Mouse (Mus musculus): ENCODE data around the gene Gm9780. TPM values are rescaled to one million over a fixed set of nuclear protein-coding genes. Genes with fewer than 3 reads are reported as not detected.
"Not testable (repeated sequence)": the region's sequence is repeated elsewhere in the genome, so short reads cannot be mapped to it uniquely, and the experiment has no call there.

The Gm9780 gene
- total RNA-seq, 2 experiments from 2014 or later: 32.2 to 33.7 TPM

DNA sequence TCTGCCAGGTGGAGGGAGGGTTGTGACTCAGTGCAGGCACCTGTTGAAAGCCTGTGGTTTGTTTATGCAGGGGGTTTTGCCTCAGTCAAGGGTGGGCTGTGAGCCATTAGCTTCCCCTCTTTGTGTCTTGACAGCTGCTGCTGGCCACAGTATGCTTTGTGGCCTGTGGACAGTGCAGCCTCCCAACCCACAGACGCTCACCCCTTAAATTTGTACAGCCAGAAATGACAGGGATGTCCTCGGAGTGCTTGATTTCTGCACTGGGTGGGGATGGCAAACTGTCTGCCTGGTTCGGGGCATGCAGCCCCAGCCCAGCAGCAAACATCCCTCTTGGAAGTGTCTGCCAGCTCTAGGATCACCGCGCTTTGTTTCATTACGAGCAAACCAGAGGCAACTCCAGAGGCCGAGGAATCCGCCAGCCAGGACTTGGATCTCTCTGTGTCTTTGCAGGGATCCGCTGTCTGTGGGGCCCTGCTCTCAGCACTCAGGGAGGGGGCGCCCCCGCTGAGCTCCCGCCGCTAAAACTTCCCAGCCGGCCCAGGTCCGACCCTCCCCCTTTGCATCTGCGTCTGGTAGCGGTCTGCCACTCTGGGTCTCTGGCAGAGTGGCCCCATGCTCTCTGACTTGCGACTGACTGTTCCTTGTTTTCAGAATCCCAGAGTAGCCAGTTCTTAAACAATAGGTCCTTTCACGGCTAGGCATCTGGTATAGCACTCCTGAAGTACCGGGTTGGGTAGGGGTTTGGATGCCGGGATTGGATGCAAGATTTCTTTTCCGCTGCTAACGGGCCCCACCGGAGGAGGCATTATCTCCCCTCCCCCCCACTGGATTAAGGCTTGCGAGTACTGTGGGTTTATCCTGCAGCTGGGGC is 63.9 kb downstream of the Gm9780 start, which contains the start of gene Duxbl1:
TSS of gene Duxbl1 (plus strand) at position 207 of the 871 bp plus-strand sequence.
- intact Hi-C loops (cut with DNase I); DNase-seq: not testable (repeated sequence)

Other genes starting within 250 kb of the Gm9780 start
- gene Anxa11, start 200.6 kb downstream of the Gm9780 start, total RNA-seq (2021): 10 to 100 TPM; 76.4 to 83.4 TPM
- 1 to 10 TPM; 4.0 to 6.3 TPM for gene Plac9a, start 139.6 kb downstream of the Gm9780 start, total RNA-seq (2021)
- 1 to 10 TPM; 2.4 to 3.0 TPM for gene Tmem254a, start 115.0 kb downstream of the Gm9780 start, total RNA-seq (2021)
- not detected for gene Cphx1, start 104.4 kb downstream of the Gm9780 start, total RNA-seq (2021)
- under 1 TPM; 0.17 to 0.62 TPM for gene Duxbl1, start 64.1 kb downstream of the Gm9780 start, total RNA-seq (2021)
- 10 to 100 TPM; 15.1 to 21.9 TPM for gene Tmem254c, start 24.6 kb upstream of the Gm9780 start, total RNA-seq (2021)
- gene Cphx2, start 38.8 kb upstream of the Gm9780 start, total RNA-seq (2021): not detected
- not detected for gene Cphx3, start 39.6 kb upstream of the Gm9780 start, total RNA-seq (2021)
- under 1 TPM in 1 of 2 experiments, not detected in 1; 0.24 TPM for gene Duxbl2, start 75.6 kb upstream of the Gm9780 start, total RNA-seq (2021)
- gene Plac9b, start 139.8 kb upstream of the Gm9780 start, total RNA-seq (2021): 10 to 100 TPM; 70.8 to 77.8 TPM
- 10 to 100 TPM in 1 of 2 experiments, 1 to 10 TPM in 1; 6.3 to 11.2 TPM for gene Tmem254b, start 164.3 kb upstream of the Gm9780 start, total RNA-seq (2021)
- 1 to 10 TPM; 1.4 to 1.5 TPM for gene Duxbl3, start 215.3 kb upstream of the Gm9780 start, total RNA-seq (2021)

All from heart, postnatal 10 days (tissue).